ENCODE assay signal across 10 mouse cellular contexts in the genomic region with DNA sequence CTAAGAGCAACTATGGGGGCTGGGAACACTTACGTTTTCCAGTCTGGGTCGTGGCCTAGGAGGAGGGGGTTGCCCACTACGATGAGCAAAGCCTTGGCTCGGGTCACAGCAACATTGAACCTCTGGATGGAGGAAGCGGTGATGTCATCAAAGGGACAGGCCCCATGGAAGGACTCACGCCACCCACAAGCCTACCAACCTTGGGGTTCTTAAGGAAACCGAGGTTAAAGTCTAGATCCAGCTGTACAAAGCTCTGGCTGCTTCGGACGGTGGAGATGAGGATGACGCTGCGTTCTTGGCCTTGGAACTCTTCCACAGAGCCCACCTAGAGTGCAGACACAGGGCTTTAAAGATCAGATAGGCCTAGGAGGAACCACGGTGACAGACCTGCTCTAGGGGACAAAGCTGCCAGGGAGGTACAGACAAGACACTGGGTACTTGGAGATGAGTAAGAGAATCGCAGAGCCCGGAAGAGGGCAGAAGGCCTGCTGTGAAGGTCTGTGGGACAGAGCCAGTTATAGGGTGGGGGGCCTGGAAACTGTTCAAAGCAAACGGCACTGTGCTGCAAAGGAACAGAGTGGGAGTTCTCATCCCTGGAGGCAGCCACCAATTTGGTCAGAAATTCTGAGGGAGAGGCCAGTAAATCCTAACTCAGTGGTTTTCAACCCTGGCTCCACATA. TPM values are rescaled to one million over a fixed set of nuclear protein-coding genes. Genes with fewer than 3 reads are reported as not detected.
DNase-seq lines count a peak whose midpoint lies in the region; ATAC-seq and TF ChIP-seq lines count a peak whose summit lies in the region.
"Had no signal": no experiment of that assay in that cellular context is flagged by ENCODE, and none has a peak within 500 bp of the region (broad histone marks: within the 10 kb centered on the region; RNA-seq: fewer than 3 reads in every experiment).

No protein-coding gene starts in this region.

- TF ChIP-seq CTCF in intestine, postnatal 0 days (IDR thresholded peaks at IDR 0.05; ENCODE audit: low read depth): no peak

- H3K27me3 ChIP-seq in heart, embryonic 10.5 days (ENCODE audit: insufficient read depth, poor library complexity, severe bottlenecking): no peaks in the 10 kb centered on the region
- H3K27me3 ChIP-seq in midbrain, embryonic 11.5 days (ENCODE audit: control insufficient read depth, insufficient read depth, low read length): no peaks in the 10 kb centered on the region
- H3K27me3 ChIP-seq in midbrain, embryonic 15.5 days (replicated peaks): no peaks in the 10 kb centered on the region
- H3K27me3 ChIP-seq in intestine, postnatal 0 days (replicated peaks; ENCODE audit: control insufficient read depth, insufficient read depth, low read length): no peaks in the 10 kb centered on the region

- H3K9me3 ChIP-seq in heart, embryonic 10.5 days: no peaks in the 10 kb centered on the region
- H3K9me3 ChIP-seq in midbrain, embryonic 11.5 days (ENCODE audit: control insufficient read depth, low read length): no peaks in the 10 kb centered on the region
- no peaks in the 10 kb centered on the region for H3K9me3 ChIP-seq in midbrain, embryonic 15.5 days
- H3K9me3 ChIP-seq in intestine, postnatal 0 days (ENCODE audit: control insufficient read depth): no peaks in the 10 kb centered on the region

- H3K4me3 ChIP-seq in heart, embryonic 10.5 days: no peak overlapping the region
- H3K4me3 ChIP-seq in midbrain, embryonic 11.5 days (ENCODE audit: low read depth, low read length): no peak overlapping the region
- H3K4me3 ChIP-seq in midbrain, embryonic 15.5 days: no peak overlapping the region
- H3K4me3 ChIP-seq in intestine, postnatal 0 days (ENCODE audit: low read depth, low read length): no peak overlapping the region

- ATAC-seq in midbrain, embryonic 11.5 days (ENCODE audit: low FRiP score): no peak
- ATAC-seq in midbrain, embryonic 15.5 days (replicated peaks): no peak
- peak; percentile 54 for ATAC-seq in intestine, postnatal 0 days

- H3K36me3 ChIP-seq in heart, embryonic 10.5 days: peaks cover 86% of the 10 kb centered on the region
- no peaks in the 10 kb centered on the region for H3K36me3 ChIP-seq in midbrain, embryonic 11.5 days (ENCODE audit: control insufficient read depth, insufficient read depth, low read length)
- H3K36me3 ChIP-seq in midbrain, embryonic 15.5 days (replicated peaks): no peaks in the 10 kb centered on the region
- peaks cover 69% of the 10 kb centered on the region for H3K36me3 ChIP-seq in intestine, postnatal 0 days (ENCODE audit: control insufficient read depth, insufficient read depth)

- peaks cover 61% of the 10 kb centered on the region for H3K4me1 ChIP-seq in heart, embryonic 10.5 days
- peaks cover 12% of the 10 kb centered on the region for H3K4me1 ChIP-seq in midbrain, embryonic 11.5 days (ENCODE audit: control insufficient read depth, insufficient read depth, low read length)
- H3K4me1 ChIP-seq in midbrain, embryonic 15.5 days: peaks cover 7% of the 10 kb centered on the region
- H3K4me1 ChIP-seq in intestine, postnatal 0 days (replicated peaks; ENCODE audit: control insufficient read depth, insufficient read depth, low read length): peaks cover 21% of the 10 kb centered on the region

- DNase-seq in heart, embryonic 10.5 days (ENCODE audit: low spot score): no peak
- DNase-seq in heart, postnatal 14 days: no peak
- peak; percentile 74 for DNase-seq in midbrain, embryonic 11.5 days (ENCODE audit: low spot score, missing footprints)
- DNase-seq in yolk sac, embryonic 10.5 days (ENCODE audit: low spot score): peak; percentile 32
- DNase-seq in cerebellum, adult 11 months: no peak
- DNase-seq in urinary bladder, adult 2 months (ENCODE audit: low spot score): no peak
- DNase-seq: embryo, embryonic 11 days; gastrocnemius, postnatal 36 days had no signal

- H3K4me2 ChIP-seq in midbrain, embryonic 11.5 days: no peak overlapping the region
- H3K4me2 ChIP-seq in midbrain, embryonic 15.5 days: no peak overlapping the region
- no peak overlapping the region for H3K4me2 ChIP-seq in intestine, postnatal 0 days (replicated peaks; ENCODE audit: low read depth)

- WGBS in heart, embryonic 10.5 days: 78% methylated on average over 15 of the region's 15 CpGs
- 78% methylated on average over 15 of the region's 15 CpGs for WGBS in midbrain, embryonic 11.5 days
- WGBS in midbrain, embryonic 15.5 days: 75% methylated on average over 15 of the region's 15 CpGs
- whole genome bisulfite sequencing in intestine, postnatal 0 days: 38% methylated on average over 15 of the region's 15 CpGs

- H3K27ac ChIP-seq in heart, embryonic 10.5 days: peak overlapping the region; percentile 85
- H3K27ac ChIP-seq in midbrain, embryonic 11.5 days (ENCODE audit: low read depth, low read length): no peak overlapping the region
- H3K27ac ChIP-seq in midbrain, embryonic 15.5 days: no peak overlapping the region
- H3K27ac ChIP-seq in intestine, postnatal 0 days (ENCODE audit: low read depth, low read length): peak overlapping the region; percentile 94

- H3K9ac ChIP-seq in midbrain, embryonic 11.5 days (ENCODE audit: low read length): no peak overlapping the region
- H3K9ac ChIP-seq in midbrain, embryonic 15.5 days: no peak overlapping the region
- H3K9ac ChIP-seq in intestine, postnatal 0 days (ENCODE audit: low read depth, low read length): peak overlapping the region; percentile 26; the same call in 1 of the 2 replicates

- intact Hi-C loops in heart, postnatal 14 days (cut with DNase I): no loop called here

RNA-seq across cellular contexts. Expression of gene Rhoc, which starts 7.6 kb away (rescaled TPM):
- polyA plus RNA-seq in heart, embryonic 10.5 days (2016; fragmentation: Nextera tagmentation; extraction: Ambion mirVana): 243 and 267 TPM in 2 replicates
- 100 to 1,000 TPM; 139 to 166 TPM for total RNA-seq in heart, postnatal 14 days (2021)
- polyA plus RNA-seq in midbrain, embryonic 11.5 days (2014; fragmentation: Nextera tagmentation; extraction: Ambion mirVana): 78.2 and 82.0 TPM in 2 replicates
- 43.8 and 46.0 TPM in 2 replicates for polyA plus RNA-seq in midbrain, embryonic 15.5 days (2015; fragmentation: Nextera tagmentation; extraction: Ambion mirVana)
- polyA plus RNA-seq in intestine, postnatal 0 days (2015; fragmentation: Nextera tagmentation; extraction: Ambion mirVana): 316 and 320 TPM in 2 replicates
- 124 and 138 TPM in 2 replicates for polyA plus RNA-seq in urinary bladder, adult 2 months (2012; rRNA removed)

RNA-seq across cellular contexts. Expression of gene Fam19a3, which starts 14.2 kb away (rescaled TPM):
- polyA plus RNA-seq in heart, embryonic 10.5 days (2016; fragmentation: Nextera tagmentation; extraction: Ambion mirVana): 0.70 and 1.4 TPM in 2 replicates
- 1 to 10 TPM; 2.2 to 2.3 TPM for total RNA-seq in heart, postnatal 14 days (2021)
- not detected in 2 replicates for polyA plus RNA-seq in midbrain, embryonic 11.5 days (2014; fragmentation: Nextera tagmentation; extraction: Ambion mirVana)
- 0.05 and 0.10 TPM in 2 replicates for polyA plus RNA-seq in midbrain, embryonic 15.5 days (2015; fragmentation: Nextera tagmentation; extraction: Ambion mirVana)
- polyA plus RNA-seq in intestine, postnatal 0 days (2015; fragmentation: Nextera tagmentation; extraction: Ambion mirVana): 0.05 and 0.22 TPM in 2 replicates
- polyA plus RNA-seq in urinary bladder, adult 2 months (2012; rRNA removed): 0.18 and 0.45 TPM in 2 replicates

RNA-seq across cellular contexts. Expression of gene Ppm1j, which starts 14.9 kb away (rescaled TPM):
- 19.9 and 44.8 TPM in 2 replicates for polyA plus RNA-seq in heart, embryonic 10.5 days (2016; fragmentation: Nextera tagmentation; extraction: Ambion mirVana)
- 10 to 100 TPM; 39.2 to 39.7 TPM for total RNA-seq in heart, postnatal 14 days (2021)
- 0.44 and 0.97 TPM in 2 replicates for polyA plus RNA-seq in midbrain, embryonic 11.5 days (2014; fragmentation: Nextera tagmentation; extraction: Ambion mirVana)
- polyA plus RNA-seq in midbrain, embryonic 15.5 days (2015; fragmentation: Nextera tagmentation; extraction: Ambion mirVana): 0.59 and 0.93 TPM in 2 replicates
- 22.3 and 24.4 TPM in 2 replicates for polyA plus RNA-seq in intestine, postnatal 0 days (2015; fragmentation: Nextera tagmentation; extraction: Ambion mirVana)
- polyA plus RNA-seq in urinary bladder, adult 2 months (2012; rRNA removed): 2.1 and 2.2 TPM in 2 replicates

RNA-seq across cellular contexts. Expression of gene Mov10, which starts 22.6 kb away (rescaled TPM):
- polyA plus RNA-seq in heart, embryonic 10.5 days (2016; fragmentation: Nextera tagmentation; extraction: Ambion mirVana): 42.2 and 54.0 TPM in 2 replicates
- 1 to 10 TPM; 7.4 to 7.9 TPM for total RNA-seq in heart, postnatal 14 days (2021)
- polyA plus RNA-seq in midbrain, embryonic 11.5 days (2014; fragmentation: Nextera tagmentation; extraction: Ambion mirVana): 9.5 and 9.9 TPM in 2 replicates
- 9.7 and 10.6 TPM in 2 replicates for polyA plus RNA-seq in midbrain, embryonic 15.5 days (2015; fragmentation: Nextera tagmentation; extraction: Ambion mirVana)
- 144 and 157 TPM in 2 replicates for polyA plus RNA-seq in intestine, postnatal 0 days (2015; fragmentation: Nextera tagmentation; extraction: Ambion mirVana)
- 7.5 and 11.2 TPM in 2 replicates for polyA plus RNA-seq in urinary bladder, adult 2 months (2012; rRNA removed)

Comparison
In these comparisons a context has a peak if more than half of its experiments do, and no peak if none do; other contexts are left out.
1. DNase-seq: peak in midbrain, embryonic 11.5 days (single experiment) and yolk sac, embryonic 10.5 days (single experiment); none in heart, embryonic 10.5 days (single experiment), heart, postnatal 14 days (0 of 2), cerebellum, adult 11 months (single experiment) and urinary bladder, adult 2 months (single experiment).
2. H3K27ac ChIP-seq: peak in heart, embryonic 10.5 days (single experiment) and intestine, postnatal 0 days (single experiment); none in midbrain, embryonic 11.5 days (single experiment) and midbrain, embryonic 15.5 days (single experiment).